Mouse (Mus musculus): ENCODE results near the gene Vav3. TPM values are rescaled to one million over a fixed set of nuclear protein-coding genes. Genes with fewer than 3 reads are reported as not detected.

Gene Vav3
- total RNA-seq, 2 experiments from 2014 or later: 12.2 to 12.6 TPM

- DNase-seq: no peak
Measured at GRCm38 (mm10) chr3:109592970-109593369, 252.5 kb downstream of the Vav3 start.

GRCm38 (mm10) chr3:109596084-109596483 lies 255.6 kb downstream of the Vav3 start:
- no peak for DNase-seq

GRCm38 (mm10) chr3:109600699-109601451 lies 260.4 kb downstream of the Vav3 start:
- no peak for DNase-seq

- DNase-seq: no peak
Measured at GRCm38 (mm10) chr3:109602753-109603152, 262.3 kb downstream of the Vav3 start.

- no peak for DNase-seq
Measured at GRCm38 (mm10) chr3:109606121-109606520, 265.7 kb downstream of the Vav3 start.

GRCm38 (mm10) chr3:109621721-109622120 lies 281.3 kb downstream of the Vav3 start:
- DNase-seq: peak; percentile 7

- DNase-seq: no peak
Measured at GRCm38 (mm10) chr3:109622361-109622760, 281.9 kb downstream of the Vav3 start.

- no peak for DNase-seq
Measured at GRCm38 (mm10) chr3:109622816-109623215, 282.4 kb downstream of the Vav3 start.

- DNase-seq: no peak
Measured at GRCm38 (mm10) chr3:109623770-109624169, 283.3 kb downstream of the Vav3 start.

GRCm38 (mm10) chr3:109636045-109636444 lies 295.6 kb downstream of the Vav3 start:
- DNase-seq: no peak

- DNase-seq: no peak
Measured at GRCm38 (mm10) chr3:109639386-109639785, 298.9 kb downstream of the Vav3 start.

- no peak for DNase-seq
Measured at GRCm38 (mm10) chr3:109640796-109641195, 300.3 kb downstream of the Vav3 start.

GRCm38 (mm10) chr3:109648242-109648641 lies 307.8 kb downstream of the Vav3 start:
- no peak for DNase-seq

- no peak for DNase-seq
Measured at GRCm38 (mm10) chr3:109651479-109651878, 311.0 kb downstream of the Vav3 start.

- no peak for DNase-seq
Measured at GRCm38 (mm10) chr3:109652860-109653631, 312.6 kb downstream of the Vav3 start.

GRCm38 (mm10) chr3:109654386-109654785 lies 313.9 kb downstream of the Vav3 start:
- no peak for DNase-seq

GRCm38 (mm10) chr3:109671716-109672115 lies 331.3 kb downstream of the Vav3 start:
- DNase-seq: no peak

- no peak for DNase-seq
Measured at GRCm38 (mm10) chr3:109672925-109673324, 332.5 kb downstream of the Vav3 start.

GRCm38 (mm10) chr3:109680281-109680680 lies 339.8 kb downstream of the Vav3 start:
- DNase-seq: no peak

- DNase-seq: no peak
Measured at GRCm38 (mm10) chr3:109681863-109682262, 341.4 kb downstream of the Vav3 start.

GRCm38 (mm10) chr3:109683608-109684295 lies 343.3 kb downstream of the Vav3 start:
- DNase-seq: no peak

GRCm38 (mm10) chr3:109690566-109690965 lies 350.1 kb downstream of the Vav3 start:
- no peak for DNase-seq

GRCm38 (mm10) chr3:109692613-109693012 lies 352.2 kb downstream of the Vav3 start:
- no peak for DNase-seq

Data from heart, postnatal 4 days (tissue).